Mouse (Mus musculus): ENCODE data around the gene Btg1.
A peak's percentile ranks its signal among the peaks of the same experiment; 100 is the strongest.

The Btg1 gene

GRCm38 (mm10) chr10:96662976-96663375 is 46.2 kb downstream of the Btg1 start:
- peak; percentile 15 for DNase-seq (ENCODE audit: low read depth, low spot score)

- DNase-seq (ENCODE audit: low read depth, low spot score), result no peak
Measured at GRCm38 (mm10) chr10:96663739-96664430, 47.1 kb downstream of the Btg1 start.

Measured in ZHBTc4 (cell line).